24 mouse cellular contexts compared by ENCODE assay signal in the genomic region with DNA sequence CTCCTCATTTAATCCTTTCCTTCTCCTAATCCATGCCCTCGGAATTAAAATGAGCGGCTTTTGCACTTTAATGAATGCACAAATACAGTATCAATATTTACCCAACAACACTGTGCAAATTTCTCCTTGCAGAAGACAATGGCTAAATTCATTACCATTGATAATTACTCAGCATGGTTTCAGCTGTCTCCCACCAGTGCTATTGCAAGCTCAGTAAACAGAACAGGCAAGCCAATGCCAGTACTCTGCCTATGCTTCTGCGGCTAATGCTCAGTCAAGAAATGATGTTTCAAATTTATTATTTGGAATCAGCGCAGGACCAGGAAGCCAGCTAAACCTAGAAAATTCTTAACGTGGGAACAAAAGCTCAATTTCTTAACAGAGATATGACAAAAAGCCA.
A peak's percentile ranks its signal among the peaks of the same experiment; 100 is the strongest.
DNase-seq lines count a peak whose midpoint lies in the region; ATAC-seq and TF ChIP-seq lines count a peak whose summit lies in the region.
"Had no signal": no experiment of that assay in that cellular context is flagged by ENCODE, and none has a peak within 500 bp of the region (broad histone marks: within the 10 kb centered on the region; RNA-seq: fewer than 3 reads in every experiment).

No protein-coding gene starts in this region.

- no peaks in the 10 kb centered on the region for H3K9me3 ChIP-seq in midbrain, embryonic 11.5 days (ENCODE audit: control insufficient read depth, low read length)
- H3K9me3 ChIP-seq in midbrain, embryonic 10.5 days (replicated peaks), result no peaks in the 10 kb centered on the region
- H3K9me3 ChIP-seq in forebrain, embryonic 13.5 days (replicated peaks), result no peaks in the 10 kb centered on the region
- H3K9me3 ChIP-seq in hindbrain, embryonic 16.5 days (ENCODE audit: control insufficient read depth, low read length), result no peaks in the 10 kb centered on the region
- no peaks in the 10 kb centered on the region for H3K9me3 ChIP-seq in midbrain, postnatal 0 days (ENCODE audit: low read length)
- H3K9me3 ChIP-seq: embryonic facial prominence, embryonic 12.5 days; heart, embryonic 13.5 days; intestine, embryonic 15.5 days; limb, embryonic 12.5 days; liver, embryonic 13.5 days; lung, embryonic 15.5 days had no signal

- ATAC-seq in midbrain, embryonic 11.5 days (ENCODE audit: low FRiP score), result peak; percentile 84
- peak; percentile 78 for ATAC-seq in forebrain, embryonic 13.5 days
- peak; percentile 72; the same call in 1 of the 2 replicates for ATAC-seq in hindbrain, embryonic 16.5 days
- ATAC-seq in midbrain, postnatal 0 days (ENCODE audit: low FRiP score), result no peak
- ATAC-seq: intestine, embryonic 15.5 days had no signal

- H3K9ac ChIP-seq in midbrain, embryonic 11.5 days (ENCODE audit: low read length), result no peak overlapping the region
- no peak overlapping the region for H3K9ac ChIP-seq in forebrain, embryonic 13.5 days
- H3K9ac ChIP-seq in hindbrain, embryonic 16.5 days (ENCODE audit: low read depth, low read length), result no peak overlapping the region
- H3K9ac ChIP-seq in midbrain, postnatal 0 days (replicated peaks; ENCODE audit: low read length, poor library complexity, severe bottlenecking), result no peak overlapping the region
- H3K9ac ChIP-seq: embryonic facial prominence, embryonic 12.5 days; heart, embryonic 13.5 days; intestine, embryonic 15.5 days; limb, embryonic 12.5 days; liver, embryonic 13.5 days; lung, embryonic 15.5 days had no signal

- no peak for TF ChIP-seq CTCF in midbrain, postnatal 0 days (IDR thresholded peaks at IDR 0.05)

- H3K4me3 ChIP-seq in midbrain, embryonic 11.5 days (ENCODE audit: low read depth, low read length), result no peak overlapping the region
- no peak overlapping the region for H3K4me3 ChIP-seq in midbrain, embryonic 10.5 days
- H3K4me3 ChIP-seq in forebrain, embryonic 13.5 days, result no peak overlapping the region
- no peak overlapping the region for H3K4me3 ChIP-seq in hindbrain, embryonic 16.5 days (ENCODE audit: low read length)
- H3K4me3 ChIP-seq in midbrain, postnatal 0 days (ENCODE audit: low read depth, low read length), result no peak overlapping the region
- H3K4me3 ChIP-seq: embryonic facial prominence, embryonic 12.5 days; erythroblast, embryonic 14.5 days; heart, embryonic 13.5 days; intestine, embryonic 15.5 days; limb, embryonic 12.5 days; liver, embryonic 13.5 days; lung, embryonic 15.5 days; myocyte had no signal

- WGBS in midbrain, embryonic 11.5 days, result 23% methylated on average over 5 of the region's 5 CpGs
- 32% methylated on average over 5 of the region's 5 CpGs for WGBS in midbrain, embryonic 10.5 days
- 18% methylated on average over 5 of the region's 5 CpGs for WGBS in forebrain, embryonic 13.5 days
- WGBS in hindbrain, embryonic 16.5 days, result 30% methylated on average over 5 of the region's 5 CpGs
- 34% methylated on average over 5 of the region's 5 CpGs for WGBS in midbrain, postnatal 0 days

- H3K27me3 ChIP-seq in midbrain, embryonic 11.5 days (ENCODE audit: control insufficient read depth, insufficient read depth, low read length), result no peaks in the 10 kb centered on the region
- H3K27me3 ChIP-seq in midbrain, embryonic 10.5 days (ENCODE audit: low read depth, poor library complexity, severe bottlenecking), result no peaks in the 10 kb centered on the region
- no peaks in the 10 kb centered on the region for H3K27me3 ChIP-seq in forebrain, embryonic 13.5 days
- H3K27me3 ChIP-seq in hindbrain, embryonic 16.5 days (replicated peaks; ENCODE audit: control insufficient read depth, insufficient read depth, low read length), result no peaks in the 10 kb centered on the region
- H3K27me3 ChIP-seq in midbrain, postnatal 0 days (ENCODE audit: insufficient read depth, low read length), result no peaks in the 10 kb centered on the region
- H3K27me3 ChIP-seq: embryonic facial prominence, embryonic 12.5 days; heart, embryonic 13.5 days; intestine, embryonic 15.5 days; limb, embryonic 12.5 days; liver, embryonic 13.5 days; lung, embryonic 15.5 days had no signal

- H3K4me2 ChIP-seq in midbrain, embryonic 11.5 days, result no peak overlapping the region
- H3K4me2 ChIP-seq in forebrain, embryonic 13.5 days, result no peak overlapping the region
- no peak overlapping the region for H3K4me2 ChIP-seq in hindbrain, embryonic 16.5 days (ENCODE audit: low read length)
- no peak overlapping the region for H3K4me2 ChIP-seq in midbrain, postnatal 0 days (ENCODE audit: low read depth, low read length, poor library complexity, severe bottlenecking)
- H3K4me2 ChIP-seq: embryonic facial prominence, embryonic 12.5 days; heart, embryonic 13.5 days; intestine, embryonic 15.5 days; limb, embryonic 12.5 days; liver, embryonic 13.5 days; lung, embryonic 15.5 days had no signal

- H3K4me1 ChIP-seq in midbrain, embryonic 11.5 days (ENCODE audit: control insufficient read depth, insufficient read depth, low read length), result no peaks in the 10 kb centered on the region; the same call in 1 of the 2 replicates
- peaks cover 22% of the 10 kb centered on the region for H3K4me1 ChIP-seq in midbrain, embryonic 10.5 days
- H3K4me1 ChIP-seq in forebrain, embryonic 13.5 days, result no peaks in the 10 kb centered on the region
- no peaks in the 10 kb centered on the region for H3K4me1 ChIP-seq in hindbrain, embryonic 16.5 days (ENCODE audit: control insufficient read depth, insufficient read depth, low read depth, low read length)
- no peaks in the 10 kb centered on the region for H3K4me1 ChIP-seq in midbrain, postnatal 0 days (ENCODE audit: insufficient read depth, low read length)
- H3K4me1 ChIP-seq: embryonic facial prominence, embryonic 12.5 days; heart, embryonic 13.5 days; intestine, embryonic 15.5 days; liver, embryonic 13.5 days; lung, embryonic 15.5 days had no signal

- H3K36me3 ChIP-seq in midbrain, embryonic 11.5 days (ENCODE audit: control insufficient read depth, insufficient read depth, low read length), result no peaks in the 10 kb centered on the region
- H3K36me3 ChIP-seq in midbrain, embryonic 10.5 days, result no peaks in the 10 kb centered on the region
- no peaks in the 10 kb centered on the region for H3K36me3 ChIP-seq in forebrain, embryonic 13.5 days (ENCODE audit: poor library complexity, severe bottlenecking)
- H3K36me3 ChIP-seq in hindbrain, embryonic 16.5 days (ENCODE audit: control insufficient read depth, insufficient read depth, low read length), result no peaks in the 10 kb centered on the region
- no peaks in the 10 kb centered on the region for H3K36me3 ChIP-seq in midbrain, postnatal 0 days (ENCODE audit: insufficient read depth, low read length)
- H3K36me3 ChIP-seq: embryonic facial prominence, embryonic 12.5 days; heart, embryonic 13.5 days; intestine, embryonic 15.5 days; limb, embryonic 12.5 days; liver, embryonic 13.5 days; lung, embryonic 15.5 days had no signal

- DNase-seq in midbrain, embryonic 11.5 days (ENCODE audit: low spot score, missing footprints), result no peak
- no peak for DNase-seq in midbrain, embryonic 10.5 days (ENCODE audit: low spot score)
- peak; percentile 32 for DNase-seq in midbrain, postnatal 0 days (ENCODE audit: low spot score)
- DNase-seq in natural killer cell, adult 2 months (ENCODE audit: low spot score in 2 of 2), result no peak
- no peak for DNase-seq in lung, postnatal 4 days
- no peak for DNase-seq in adrenal gland, postnatal 25 days
- DNase-seq: B cell, adult 2 months; cerebellum, postnatal 10 days; gastrocnemius, postnatal 14 days; heart, adult 18-20 months; kidney, adult 9 months; kidney, postnatal 25 days; liver, embryonic 13.5 days; right cerebral cortex, postnatal 25 days; thymus, postnatal 4 days had no signal

- H3K27ac ChIP-seq in midbrain, embryonic 11.5 days (ENCODE audit: low read depth, low read length), result no peak overlapping the region
- no peak overlapping the region for H3K27ac ChIP-seq in midbrain, embryonic 10.5 days (replicated peaks)
- no peak overlapping the region for H3K27ac ChIP-seq in forebrain, embryonic 13.5 days
- no peak overlapping the region for H3K27ac ChIP-seq in hindbrain, embryonic 16.5 days (ENCODE audit: low read depth, low read length)
- H3K27ac ChIP-seq in midbrain, postnatal 0 days (ENCODE audit: low read depth, low read length), result no peak overlapping the region
- H3K27ac ChIP-seq: embryonic facial prominence, embryonic 12.5 days; heart, embryonic 13.5 days; intestine, embryonic 15.5 days; limb, embryonic 12.5 days; liver, embryonic 13.5 days; lung, embryonic 15.5 days had no signal
